Mouse (Mus musculus) ES-E14 (cell line): ENCODE measurements around the gene Pdzd2.

ENCODE experiments used
- CHD2 ChIP-seq: IDR thresholded peaks from 2 replicates; pipeline ENCODE4 v1.6.1; 2014; ENCODE audit warnings: mild to moderate bottlenecking, low read depth, low read length, inconsistent platforms
- HCFC1 ChIP-seq: IDR thresholded peaks from 2 replicates; pipeline ENCODE4 v1.6.1; 2012; ENCODE audit warnings: low read length, inconsistent platforms, borderline replicate concordance; ENCODE audit not compliant: insufficient read depth
- MAFK ChIP-seq: IDR thresholded peaks from 2 replicates; pipeline ENCODE4 v1.6.1; 2014; ENCODE audit warnings: mild to moderate bottlenecking, low read depth, low read length, inconsistent platforms; ENCODE audit not compliant: insufficient read depth
- ZC3H11A ChIP-seq: IDR thresholded peaks from 2 replicates; pipeline ENCODE4 v1.6.1; 2012; ENCODE audit warnings: low read depth, mild to moderate bottlenecking, inconsistent platforms, low read length, borderline replicate concordance
- ZNF384 ChIP-seq: IDR thresholded peaks from 2 replicates; pipeline ENCODE4 v1.6.1; 2012; ENCODE audit warnings: low read depth, low read length, inconsistent platforms

DNA sequence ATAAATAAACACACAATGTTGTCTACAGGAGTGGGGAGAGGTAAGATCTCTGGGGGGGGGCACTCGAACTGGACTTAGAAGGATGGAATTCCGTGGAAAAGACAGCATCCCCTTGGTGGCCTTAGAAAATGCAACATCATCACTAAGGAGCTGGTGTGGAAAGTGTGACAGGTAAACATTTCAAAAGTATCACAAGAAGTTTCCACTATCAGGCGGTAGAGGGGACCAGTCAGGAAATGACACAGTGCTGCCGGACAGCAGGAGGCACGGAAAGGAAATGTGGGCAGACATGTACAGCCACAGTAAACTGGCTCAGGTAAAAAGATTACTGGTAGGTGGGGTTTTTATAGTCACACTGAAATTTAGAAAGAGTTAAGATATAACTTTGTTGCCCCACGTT lies 160.5 kb downstream of the Pdzd2 start:
- TF ChIP-seq HCFC1 (no peak), ZNF384 (no peak), MAFK (no peak), ZC3H11A (no peak), CHD2 (no peak)
